Mouse (Mus musculus) embryonic fibroblast, embryonic 13.5 days (primary cell): Measurements from ENCODE around the gene Gnb3.
"Not testable (repeated sequence)": the region's sequence is repeated elsewhere in the genome, so short reads cannot be mapped to it uniquely, and the experiment has no call there.

Source experiments
- CTCF ChIP-seq: IDR thresholded peaks from 2 replicates; pipeline ENCODE4 v1.5.1; 2011; ENCODE audit warnings: mild to moderate bottlenecking, control low read depth, low read length, moderate library complexity, borderline replicate concordance; ENCODE audit not compliant: insufficient read depth
- POLR2A ChIP-seq: IDR thresholded peaks from 2 replicates; pipeline ENCODE4 v1.6.1; 2011; ENCODE audit warnings: low read depth, mild to moderate bottlenecking, control low read depth, low read length, moderate library complexity

DNA sequence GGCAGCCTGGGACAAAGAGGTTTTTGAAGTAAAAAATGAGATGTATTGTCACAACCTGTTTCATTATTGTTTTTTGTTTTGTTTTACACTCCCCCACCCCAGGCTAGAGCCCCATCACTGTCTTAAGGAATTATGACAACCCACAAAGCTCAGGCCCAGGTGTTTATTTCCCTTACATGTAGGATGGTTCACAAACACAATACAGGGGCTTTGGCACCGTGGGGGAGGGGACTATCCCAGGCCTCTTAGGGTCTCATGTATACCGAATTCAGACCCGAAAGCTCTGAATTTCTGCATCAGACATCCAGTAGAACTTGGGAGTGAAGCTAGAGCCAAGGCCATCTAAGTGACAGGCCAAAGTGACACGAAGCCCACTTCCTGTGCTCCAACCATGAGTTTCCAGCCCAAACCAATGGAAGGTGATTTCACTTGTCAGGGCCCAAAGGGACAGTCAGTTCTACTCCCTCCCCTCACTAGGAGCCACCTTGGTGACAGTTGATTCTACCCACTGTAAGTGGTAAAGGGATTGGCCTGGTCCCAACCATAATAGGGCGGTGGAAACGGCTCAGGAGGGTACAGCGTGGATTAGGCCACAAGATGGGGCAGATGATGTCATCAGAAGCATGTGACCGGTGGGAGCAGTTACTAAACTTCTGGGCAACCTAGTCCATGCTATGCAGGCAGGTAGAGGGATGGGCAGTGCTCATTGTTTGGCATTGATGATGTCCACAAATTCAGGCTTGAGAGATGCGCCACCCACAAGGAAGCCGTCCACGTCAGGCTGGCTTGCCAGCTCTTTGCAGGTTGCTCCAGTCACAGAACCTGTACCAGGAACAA, 29.3 kb downstream of the Gnb3 start:
- TF ChIP-seq CTCF, POLR2A: not testable (repeated sequence)
